Mouse (Mus musculus) megakaryocyte-erythroid progenitor cell, adult 5-6 weeks (primary cell): ENCODE results near the gene Gm16253. TPM values are rescaled to one million over a fixed set of nuclear protein-coding genes. Genes with fewer than 3 reads are reported as not detected.
A peak's percentile ranks its signal among the peaks of the same experiment; 100 is the strongest.

Experiments
- ATAC-seq: replicated peaks from 2 replicates; pipeline ENCODE4 v1.8.0; 2016; ENCODE audit warnings: mild to moderate bottlenecking, inconsistent platforms; ENCODE audit not compliant: severe bottlenecking, poor library complexity, low FRiP score, low TSS enrichment
- total RNA-seq, 2 experiments: library from RNA; stranded (forward) in 1 of 2; stranded (reverse) in 1 of 2; fragments of 200-1000, 215-1000 nt in 1 of 2; fragments of >200 nt in 1 of 2; fragmentation: Nextera tagmentation in 1 of 2; gene quantifications; 2 replicates each; pipeline ENCODE4 v1.2.3; 2014 to 2017

Gm16253 gene
- not detected in 2 replicates for total RNA-seq (2014; fragmentation: Nextera tagmentation)
- total RNA-seq (2017), result not detected in 2 replicates

DNA sequence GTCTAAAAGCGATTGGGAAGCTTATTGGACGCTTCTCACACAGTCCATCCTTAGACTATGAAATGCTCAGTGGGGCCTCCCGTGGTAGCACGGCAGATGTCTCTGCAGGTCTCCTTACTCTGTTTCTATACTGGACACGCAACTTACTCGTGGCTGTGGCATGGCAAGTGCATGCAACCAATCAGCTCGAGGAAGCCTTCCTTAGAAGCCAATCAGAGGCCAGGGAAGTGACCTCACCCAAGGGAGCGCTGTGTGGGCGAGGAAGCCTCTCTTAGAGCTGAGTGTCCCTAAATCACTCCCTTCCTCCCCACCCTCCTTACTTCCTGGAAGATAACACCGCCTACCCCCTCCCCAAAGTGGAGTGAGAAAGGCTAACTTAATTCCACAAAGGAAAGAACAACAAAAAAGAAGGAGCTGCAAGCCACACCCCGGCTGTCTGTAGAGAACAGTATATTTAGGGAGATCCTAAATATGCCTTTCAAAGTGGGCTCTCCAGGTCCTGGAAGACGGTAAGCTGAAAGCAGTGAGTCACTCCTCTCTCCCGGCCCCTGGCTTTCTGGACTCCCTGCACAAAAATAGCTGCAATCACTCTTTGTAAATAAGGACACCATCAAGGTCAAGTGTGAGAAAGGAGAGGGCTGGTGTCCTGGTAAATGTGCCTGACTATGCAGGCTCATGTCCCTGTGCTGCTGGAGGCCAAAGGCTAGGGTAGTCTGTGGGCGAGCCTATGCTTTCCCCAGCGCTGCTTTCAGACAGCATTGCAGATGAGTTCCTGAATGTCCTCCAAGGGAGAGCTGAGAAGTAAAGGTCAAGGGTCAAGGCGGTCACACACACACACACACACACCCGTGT is at the start of gene Gm16253:
Gene Gm16253 (plus strand): TSS at position 295 of the 852 bp plus-strand sequence.
- ATAC-seq, result peak; percentile 93

- no peak for ATAC-seq
Observed at GRCm38 (mm10) chr3:96528506-96528905, 48.3 kb upstream of the Gm16253 start.

- no peak for ATAC-seq
Observed at GRCm38 (mm10) chr3:96532050-96532449, 44.7 kb upstream of the Gm16253 start.

- ATAC-seq, result no peak
Observed at GRCm38 (mm10) chr3:96534300-96534699, 42.5 kb upstream of the Gm16253 start.

- ATAC-seq, result no peak
Observed at GRCm38 (mm10) chr3:96539316-96539715, 37.5 kb upstream of the Gm16253 start.

GRCm38 (mm10) chr3:96540740-96541139 is 36.0 kb upstream of the Gm16253 start:
- ATAC-seq, result no peak

- no peak for ATAC-seq
Observed at GRCm38 (mm10) chr3:96541328-96542078, 35.3 kb upstream of the Gm16253 start.

- no peak for ATAC-seq
Observed at GRCm38 (mm10) chr3:96542554-96542953, 34.2 kb upstream of the Gm16253 start.

DNA sequence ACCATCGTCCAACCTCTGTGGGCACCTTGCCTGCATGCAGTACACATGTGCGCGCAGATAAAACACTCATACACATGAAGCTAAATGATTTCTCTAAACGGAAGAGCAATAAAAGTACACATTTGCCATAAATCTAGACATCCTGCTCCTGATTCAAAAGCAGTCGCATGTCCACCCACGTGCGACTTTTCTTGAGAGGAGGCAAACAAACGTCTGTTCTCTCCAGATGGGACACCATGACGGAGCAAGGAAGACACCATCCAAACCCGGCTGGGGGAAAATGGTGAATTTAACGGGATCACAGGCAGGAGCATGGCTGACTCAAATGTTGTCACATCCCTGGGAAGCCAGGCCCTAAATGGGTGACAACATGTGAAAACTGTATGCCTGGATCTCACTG is 33.4 kb upstream of the Gm16253 start:
- ATAC-seq, result no peak

DNA sequence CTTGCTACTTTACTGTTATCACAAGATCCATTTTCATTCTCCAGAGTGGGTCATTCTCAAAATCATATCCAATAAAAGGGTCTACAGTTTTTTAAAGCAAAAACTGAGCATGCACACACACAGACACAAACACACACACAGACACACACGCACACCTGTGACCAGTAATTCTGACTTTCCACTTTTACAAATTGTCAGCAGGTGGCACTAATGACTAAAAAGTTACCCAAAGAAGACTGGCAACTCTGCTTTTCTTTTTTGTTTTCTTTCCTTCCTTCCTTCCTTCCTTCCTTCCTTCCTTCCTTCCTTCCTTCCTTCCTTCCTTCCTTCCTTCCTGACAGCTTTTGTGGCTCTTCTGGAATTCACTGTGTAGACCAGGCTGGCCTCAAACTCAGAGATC is 31.2 kb upstream of the Gm16253 start:
- no peak for ATAC-seq

- ATAC-seq, result no peak
Observed at GRCm38 (mm10) chr3:96546880-96547279, 29.9 kb upstream of the Gm16253 start.

- peak; percentile 79 for ATAC-seq
Observed at GRCm38 (mm10) chr3:96547389-96547960, 29.3 kb upstream of the Gm16253 start.

DNA sequence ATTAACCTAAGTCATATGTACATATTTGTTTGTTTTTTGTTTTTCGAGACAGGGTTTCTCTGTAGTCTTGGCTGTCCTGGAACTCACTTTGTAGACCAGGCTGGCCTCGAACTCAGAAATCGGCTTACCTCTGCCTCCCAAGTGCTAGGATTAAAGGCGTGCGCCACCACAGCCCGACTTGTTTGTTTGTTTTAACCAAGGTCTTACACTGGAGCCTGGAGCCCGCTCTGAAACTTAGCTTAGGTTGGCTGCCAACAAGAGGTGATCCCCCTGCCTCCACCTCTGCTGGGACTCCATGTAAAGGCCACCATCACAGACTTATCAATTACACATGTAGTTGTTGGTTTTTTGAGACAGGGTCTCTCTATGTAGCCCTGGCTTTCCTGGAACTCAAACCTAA is 28.0 kb upstream of the Gm16253 start:
- ATAC-seq, result no peak

GRCm38 (mm10) chr3:96549346-96549745 is 27.4 kb upstream of the Gm16253 start:
- ATAC-seq, result no peak

DNA sequence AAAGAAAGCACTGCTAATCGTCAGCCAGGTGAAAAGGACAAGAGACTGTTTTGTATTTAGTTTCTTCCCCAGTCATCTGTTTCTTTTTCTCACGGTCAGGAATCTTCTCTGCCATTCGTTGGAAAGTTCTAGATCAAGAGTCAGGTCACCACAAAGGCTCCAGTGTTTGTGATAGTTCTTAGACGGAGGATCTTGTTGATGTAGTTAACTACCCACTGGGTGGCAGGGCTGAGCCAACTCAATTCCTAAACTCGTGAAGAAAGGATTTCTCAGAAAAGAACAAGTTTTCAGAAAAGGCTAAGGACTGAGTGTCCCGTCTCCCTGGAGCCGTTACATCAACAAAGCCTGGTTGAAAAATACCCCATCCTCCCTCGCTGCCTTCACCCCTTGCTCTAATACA is 25.6 kb upstream of the Gm16253 start:
- peak; percentile 65; the same call in 1 of the 2 replicates for ATAC-seq

DNA sequence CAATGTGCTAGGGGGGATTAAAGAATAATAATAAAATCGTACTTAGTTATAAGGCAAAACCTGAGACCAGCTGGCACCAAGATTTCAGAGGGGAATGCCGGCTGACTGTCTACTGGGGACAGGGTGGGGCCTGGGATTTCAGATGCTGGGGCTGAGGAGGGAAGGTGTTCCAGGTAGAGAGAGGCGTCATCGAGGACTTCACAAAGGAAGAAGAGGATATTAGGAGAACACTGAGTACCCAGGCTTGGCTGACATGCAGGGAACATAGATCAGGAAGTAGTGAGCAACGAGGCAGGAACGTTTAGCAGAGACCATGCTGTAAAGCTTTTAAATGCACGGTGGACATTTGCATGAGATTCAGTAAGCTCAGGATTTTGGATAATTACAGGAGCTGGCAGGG is 24.9 kb upstream of the Gm16253 start:
- no peak for ATAC-seq

GRCm38 (mm10) chr3:96553601-96554000 is 23.2 kb upstream of the Gm16253 start:
- no peak for ATAC-seq

DNA sequence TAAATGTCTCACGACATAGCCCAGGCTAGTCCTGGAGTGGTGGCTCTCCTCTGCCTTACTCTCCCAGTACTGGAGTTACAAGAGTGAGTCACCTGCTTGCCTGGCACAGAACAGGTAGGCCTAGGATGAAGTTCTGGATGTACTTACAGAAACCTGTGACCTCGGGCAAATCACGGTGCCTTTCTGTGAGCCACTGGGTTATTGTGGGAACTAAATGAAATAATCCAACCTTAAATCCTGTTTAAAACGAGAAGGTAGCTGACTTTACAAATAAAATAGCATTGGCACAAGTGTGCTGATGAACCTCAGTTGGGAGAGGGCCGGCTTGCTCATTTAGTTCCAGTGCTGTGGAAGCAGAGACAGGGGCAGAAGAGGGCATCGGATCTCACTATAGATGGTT is 22.5 kb upstream of the Gm16253 start:
- no peak for ATAC-seq

DNA sequence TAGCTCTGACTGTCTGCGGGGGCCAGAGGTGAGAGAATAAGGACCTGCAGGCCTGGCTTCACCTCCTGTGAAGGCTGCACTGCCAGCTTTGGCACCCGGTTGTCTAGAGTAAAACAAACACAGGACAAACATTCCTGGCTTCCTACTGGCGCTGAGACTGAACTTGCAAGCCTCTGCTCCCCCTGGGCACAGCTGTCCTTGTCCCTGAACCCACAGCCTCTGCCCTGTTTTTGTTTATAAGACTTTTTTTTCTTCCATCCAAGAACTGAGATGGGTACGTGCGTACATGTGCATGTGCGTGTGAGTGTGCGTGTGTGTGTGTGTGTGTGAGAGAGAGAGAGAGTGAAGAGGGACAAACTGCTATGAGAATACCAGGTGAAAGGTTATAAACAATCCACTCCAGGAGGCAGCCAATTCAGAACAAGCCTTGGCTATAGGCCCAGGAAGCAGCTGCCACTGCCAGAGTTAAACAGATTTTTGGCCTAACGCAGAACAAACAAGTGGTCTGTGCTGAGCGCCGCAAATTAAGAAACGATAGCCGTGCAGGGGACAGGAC is 21.7 kb upstream of the Gm16253 start:
- ATAC-seq, result no peak

DNA sequence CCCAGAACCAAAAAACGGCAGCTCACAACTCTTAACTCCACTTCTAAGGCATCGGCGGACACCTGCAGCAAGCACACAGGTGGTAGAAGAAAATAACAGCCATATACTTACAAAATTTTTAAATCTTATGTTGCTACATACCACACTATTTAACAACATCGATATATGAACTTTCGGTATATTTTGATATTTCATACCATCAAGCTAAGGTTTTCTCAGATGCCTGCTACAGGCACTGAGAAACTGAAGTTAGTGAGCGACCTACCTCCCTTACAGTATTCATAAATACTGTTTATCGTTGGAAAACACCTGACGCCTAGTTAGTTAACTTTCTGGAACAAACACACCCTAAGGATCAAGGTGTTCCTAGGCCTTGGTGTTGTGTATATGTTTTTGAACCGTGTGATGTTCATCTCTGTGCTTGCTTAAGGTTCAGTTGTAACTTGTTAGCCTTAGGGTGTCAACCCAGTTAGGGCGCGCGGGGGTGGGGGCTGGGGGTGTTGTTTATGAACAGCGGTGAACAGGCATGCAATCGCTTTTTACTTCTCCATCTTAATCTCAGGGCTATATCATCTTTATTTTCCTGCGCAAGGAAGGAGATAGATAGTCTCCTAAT is 20.7 kb upstream of the Gm16253 start:
- ATAC-seq, result no peak
